Mouse (Mus musculus): ENCODE data around the gene Ino80d. TPM values are rescaled to one million over a fixed set of nuclear protein-coding genes. Genes with fewer than 3 reads are reported as not detected.

The Ino80d gene
- polyA plus RNA-seq, 1 experiment: 6.5 TPM

DNA sequence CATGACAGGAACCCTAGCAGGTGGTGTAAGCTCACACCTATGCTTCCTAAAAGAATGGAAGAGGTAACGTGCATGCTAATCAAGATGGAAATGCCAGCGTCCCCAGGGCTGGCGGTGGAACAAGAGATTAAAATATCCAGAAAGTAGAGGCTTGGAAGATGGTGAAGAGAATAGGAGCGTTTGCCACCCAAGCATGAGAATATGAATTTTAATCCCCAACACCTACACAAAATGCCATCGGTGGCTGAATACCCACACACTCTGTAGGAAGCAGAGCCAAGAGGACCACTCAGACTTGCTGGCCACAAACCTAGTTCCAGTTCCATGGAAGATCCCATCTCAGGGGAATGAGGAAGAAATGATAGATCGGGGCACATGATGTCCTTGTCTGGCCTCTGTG is 195.2 kb downstream of the Ino80d start:
- H3K4me3 ChIP-seq (ENCODE audit: control insufficient read depth, low read depth, low read length): no peak overlapping the region
- no peak overlapping the region for H3K27ac ChIP-seq (ENCODE audit: control insufficient read depth, insufficient read depth, low read depth, low read length)
- H3K27me3 ChIP-seq (ENCODE audit: control insufficient read depth, insufficient read depth, low read length): no peaks in the 10 kb centered on the region
- H3K36me3 ChIP-seq (ENCODE audit: control insufficient read depth, insufficient read depth, low read length): no peaks in the 10 kb centered on the region
- no peaks in the 10 kb centered on the region for H3K4me1 ChIP-seq (ENCODE audit: control insufficient read depth, insufficient read depth, low read length)
- TF ChIP-seq POLR2A (IDR thresholded peaks at IDR 0.05; ENCODE audit: control insufficient read depth, low read depth, low read length) (no peak), CTCF (IDR thresholded peaks at IDR 0.05; ENCODE audit: control insufficient read depth, insufficient read depth, insufficient replicate concordance, low read depth, low read length) (no peak)

DNA sequence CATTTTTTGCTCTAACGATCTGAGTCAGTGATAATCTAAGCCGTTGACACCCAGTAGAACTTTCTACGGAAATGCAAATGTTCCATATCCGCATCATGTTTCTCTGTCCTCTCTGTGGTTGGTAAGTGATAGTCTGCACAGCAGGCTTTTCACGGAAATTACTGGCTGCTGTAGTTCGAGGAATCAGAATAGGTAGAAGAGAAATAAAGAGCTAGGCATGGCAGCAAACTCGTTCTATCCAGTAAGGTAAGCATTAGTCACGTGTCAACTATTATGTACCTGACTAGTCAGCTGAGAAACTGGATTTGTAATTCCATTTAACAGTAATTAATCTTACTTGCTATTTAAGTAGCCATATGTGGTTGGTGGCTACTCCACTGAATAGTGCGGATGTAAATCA is 197.9 kb downstream of the Ino80d start:
- TF ChIP-seq POLR2A (IDR thresholded peaks at IDR 0.05; ENCODE audit: control insufficient read depth, low read depth, low read length): no peak
- TF ChIP-seq CTCF (IDR thresholded peaks at IDR 0.05; ENCODE audit: control insufficient read depth, insufficient read depth, insufficient replicate concordance, low read depth, low read length): no peak
- Histone ChIP-seq H3K4me3 (ENCODE audit: control insufficient read depth, low read depth, low read length) (no peak overlapping the region), H3K4me1 (ENCODE audit: control insufficient read depth, insufficient read depth, low read length) (no peaks in the 10 kb centered on the region), H3K36me3 (ENCODE audit: control insufficient read depth, insufficient read depth, low read length) (no peaks in the 10 kb centered on the region), H3K27ac (ENCODE audit: control insufficient read depth, insufficient read depth, low read depth, low read length) (no peak overlapping the region), H3K27me3 (ENCODE audit: control insufficient read depth, insufficient read depth, low read length) (no peaks in the 10 kb centered on the region)

DNA sequence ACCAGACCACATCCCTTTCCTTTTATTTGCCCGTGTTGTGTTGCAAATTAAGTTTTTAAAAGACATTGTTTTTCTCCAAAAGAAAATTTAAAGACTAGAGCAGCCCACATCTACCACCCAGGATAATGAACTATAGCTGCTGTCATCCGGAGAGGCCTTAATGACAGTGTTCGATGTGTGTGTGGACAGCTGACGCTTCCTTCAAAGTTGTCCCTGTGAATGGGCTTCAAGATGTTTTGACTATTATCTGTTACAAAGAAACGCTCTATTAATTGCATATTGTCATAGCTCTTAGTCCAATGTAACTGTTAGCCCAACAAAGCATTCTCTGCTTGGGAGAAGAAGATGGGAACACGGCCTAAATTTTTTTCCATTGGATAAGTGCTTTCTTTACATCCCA is 200.0 kb downstream of the Ino80d start:
- TF ChIP-seq POLR2A (IDR thresholded peaks at IDR 0.05; ENCODE audit: control insufficient read depth, low read depth, low read length): no peak
- TF ChIP-seq CTCF (IDR thresholded peaks at IDR 0.05; ENCODE audit: control insufficient read depth, insufficient read depth, insufficient replicate concordance, low read depth, low read length): no peak
- H3K36me3 ChIP-seq (ENCODE audit: control insufficient read depth, insufficient read depth, low read length): no peaks in the 10 kb centered on the region
- no peak overlapping the region for H3K4me3 ChIP-seq (ENCODE audit: control insufficient read depth, low read depth, low read length)
- H3K27ac ChIP-seq (ENCODE audit: control insufficient read depth, insufficient read depth, low read depth, low read length): no peak overlapping the region
- H3K27me3 ChIP-seq (ENCODE audit: control insufficient read depth, insufficient read depth, low read length): no peaks in the 10 kb centered on the region
- H3K4me1 ChIP-seq (ENCODE audit: control insufficient read depth, insufficient read depth, low read length): no peaks in the 10 kb centered on the region

DNA sequence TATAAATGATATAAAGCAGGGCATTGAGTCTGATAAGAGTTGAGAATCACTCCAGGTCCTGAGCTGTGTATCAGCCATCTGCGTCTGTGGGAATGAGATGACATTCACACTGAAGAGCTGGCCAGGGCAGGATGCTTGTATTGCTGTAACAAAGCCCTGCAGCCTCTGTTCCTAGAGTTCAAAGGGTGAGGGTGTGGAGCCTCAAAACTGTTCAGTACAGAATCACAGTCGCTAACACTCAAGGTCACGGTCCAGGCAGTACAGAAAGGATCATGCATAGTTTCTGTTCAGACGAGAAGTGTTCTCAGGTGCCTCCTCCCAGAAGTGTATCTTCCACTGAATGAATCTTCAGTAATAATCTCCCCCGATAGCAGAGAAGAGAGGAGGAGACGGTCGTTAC is 203.0 kb downstream of the Ino80d start:
- no peak overlapping the region for H3K27ac ChIP-seq (ENCODE audit: control insufficient read depth, insufficient read depth, low read depth, low read length)
- TF ChIP-seq CTCF (IDR thresholded peaks at IDR 0.05; ENCODE audit: control insufficient read depth, insufficient read depth, insufficient replicate concordance, low read depth, low read length): no peak
- no peak for TF ChIP-seq POLR2A (IDR thresholded peaks at IDR 0.05; ENCODE audit: control insufficient read depth, low read depth, low read length)
- H3K4me3 ChIP-seq (ENCODE audit: control insufficient read depth, low read depth, low read length): no peak overlapping the region
- H3K4me1 ChIP-seq (ENCODE audit: control insufficient read depth, insufficient read depth, low read length): no peaks in the 10 kb centered on the region
- no peaks in the 10 kb centered on the region for H3K27me3 ChIP-seq (ENCODE audit: control insufficient read depth, insufficient read depth, low read length)
- H3K36me3 ChIP-seq (ENCODE audit: control insufficient read depth, insufficient read depth, low read length): no peaks in the 10 kb centered on the region

DNA sequence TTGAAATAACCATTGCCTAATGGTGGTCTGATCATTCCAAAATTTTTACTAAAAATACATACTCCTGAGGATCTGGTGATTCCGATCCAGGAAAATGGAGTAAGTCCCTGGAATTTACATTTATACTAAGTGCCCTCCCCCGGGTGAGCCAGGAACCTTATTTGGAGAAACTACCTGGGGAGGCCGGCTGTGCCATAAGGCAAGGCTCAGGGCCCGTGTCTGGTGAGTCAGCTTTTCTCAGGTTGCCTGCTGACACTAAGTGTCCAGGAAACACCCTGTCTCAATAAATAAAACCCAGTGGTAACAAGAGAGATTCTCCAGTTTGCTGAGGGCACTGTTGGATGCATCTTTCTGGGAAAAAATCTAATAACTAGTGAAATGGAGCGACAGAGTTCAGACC is 205.3 kb downstream of the Ino80d start:
- H3K4me3 ChIP-seq (ENCODE audit: control insufficient read depth, low read depth, low read length): no peak overlapping the region
- no peak overlapping the region for H3K27ac ChIP-seq (ENCODE audit: control insufficient read depth, insufficient read depth, low read depth, low read length)
- H3K27me3 ChIP-seq (ENCODE audit: control insufficient read depth, insufficient read depth, low read length): no peaks in the 10 kb centered on the region
- H3K4me1 ChIP-seq (ENCODE audit: control insufficient read depth, insufficient read depth, low read length): no peaks in the 10 kb centered on the region
- no peaks in the 10 kb centered on the region for H3K36me3 ChIP-seq (ENCODE audit: control insufficient read depth, insufficient read depth, low read length)
- TF ChIP-seq CTCF (IDR thresholded peaks at IDR 0.05; ENCODE audit: control insufficient read depth, insufficient read depth, insufficient replicate concordance, low read depth, low read length): no peak
- TF ChIP-seq POLR2A (IDR thresholded peaks at IDR 0.05; ENCODE audit: control insufficient read depth, low read depth, low read length): no peak

DNA sequence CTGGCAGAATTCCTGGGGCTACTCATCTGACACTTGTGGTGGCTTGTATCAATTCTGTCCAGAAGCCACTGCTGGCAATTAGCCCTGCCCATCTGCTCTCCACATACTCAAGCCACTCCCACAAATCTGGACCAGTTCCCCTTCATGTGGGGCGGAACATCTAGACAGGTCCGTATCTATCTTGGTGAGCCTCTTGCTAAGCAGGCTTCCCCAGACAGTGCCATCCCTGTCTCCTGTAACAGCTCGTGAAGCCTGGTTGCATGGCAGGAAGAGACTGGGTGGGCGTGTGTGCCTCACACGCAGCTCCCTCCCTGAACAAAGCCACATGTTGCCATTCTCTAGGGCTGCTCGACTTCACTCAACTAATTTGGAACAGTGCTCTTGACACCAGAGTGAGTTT is 206.0 kb downstream of the Ino80d start:
- Histone ChIP-seq H3K4me1 (ENCODE audit: control insufficient read depth, insufficient read depth, low read length) (no peaks in the 10 kb centered on the region), H3K36me3 (ENCODE audit: control insufficient read depth, insufficient read depth, low read length) (no peaks in the 10 kb centered on the region), H3K27ac (ENCODE audit: control insufficient read depth, insufficient read depth, low read depth, low read length) (no peak overlapping the region), H3K27me3 (ENCODE audit: control insufficient read depth, insufficient read depth, low read length) (no peaks in the 10 kb centered on the region), H3K4me3 (ENCODE audit: control insufficient read depth, low read depth, low read length) (no peak overlapping the region)
- TF ChIP-seq CTCF (IDR thresholded peaks at IDR 0.05; ENCODE audit: control insufficient read depth, insufficient read depth, insufficient replicate concordance, low read depth, low read length): no peak
- TF ChIP-seq POLR2A (IDR thresholded peaks at IDR 0.05; ENCODE audit: control insufficient read depth, low read depth, low read length): no peak

Other genes with a start within 250 kb of the Ino80d start
- 51.0 and 59.0 TPM in 2 replicates for gene Eef1b2, start 62.2 kb upstream of the Ino80d start, polyA plus RNA-seq (2012; rRNA removed)
- 27.8 and 32.4 TPM in 2 replicates for gene Ndufs1, start 62.2 kb upstream of the Ino80d start, polyA plus RNA-seq (2012; rRNA removed)
- 0.14 and 0.15 TPM in 2 replicates for gene Gpr1, start 99.9 kb upstream of the Ino80d start, polyA plus RNA-seq (2012; rRNA removed)
- 29.9 and 39.0 TPM in 2 replicates for gene Zdbf2, start 158.6 kb upstream of the Ino80d start, polyA plus RNA-seq (2012; rRNA removed)

Measured in testis, adult 2 months (tissue).